In genomic region chr9:106197732-106198131, GRCm38 (mm10) we compare ENCODE assay signal across 14 mouse cellular contexts. TPM values are rescaled to one million over a fixed set of nuclear protein-coding genes. Genes with fewer than 3 reads are reported as not detected.
DNase-seq lines count a peak whose midpoint lies in the region; ATAC-seq and TF ChIP-seq lines count a peak whose summit lies in the region.
"Had no signal": no experiment of that assay in that cellular context is flagged by ENCODE, and none has a peak within 500 bp of the region (broad histone marks: within the 10 kb centered on the region; RNA-seq: fewer than 3 reads in every experiment).

No protein-coding gene starts in this region.

- H3ac ChIP-seq in myocyte (ENCODE audit: control insufficient read depth, insufficient read length): no peak overlapping the region

- no peak overlapping the region for H3K27ac ChIP-seq in heart, embryonic 10.5 days
- H3K27ac ChIP-seq in lung, embryonic 15.5 days: no peak overlapping the region
- no peak overlapping the region for H3K27ac ChIP-seq in embryonic facial prominence, embryonic 14.5 days (replicated peaks; ENCODE audit: low read depth, low read length)
- no peak overlapping the region for H3K27ac ChIP-seq in gastrocnemius, adult 2 months

- H3K4me3 ChIP-seq in heart, embryonic 10.5 days: peak overlapping the region; percentile 78
- H3K4me3 ChIP-seq in lung, embryonic 15.5 days: 0 out of 2 replicates have a peak overlapping the region, but pooled peaks have one; percentile 66
- no peak overlapping the region; the same call in 1 of the 2 replicates for H3K4me3 ChIP-seq in embryonic facial prominence, embryonic 14.5 days (ENCODE audit: low read depth, low read length)
- peak overlapping the region; percentile 21 for H3K4me3 ChIP-seq in myocyte
- no peak overlapping the region for H3K4me3 ChIP-seq in gastrocnemius, adult 2 months

- H3K9ac ChIP-seq in lung, embryonic 15.5 days: no peak overlapping the region
- H3K9ac ChIP-seq in embryonic facial prominence, embryonic 14.5 days (ENCODE audit: low read depth, low read length): no peak overlapping the region

- no peak for TF ChIP-seq POLR2A in myocyte (IDR thresholded peaks at IDR 0.05; ENCODE audit: insufficient read length, low read depth)

- no peak for TF ChIP-seq CTCF in gastrocnemius, adult 2 months (IDR thresholded peaks at IDR 0.05)

- peaks cover 33% of the 10 kb centered on the region for H3K4me1 ChIP-seq in heart, embryonic 10.5 days
- H3K4me1 ChIP-seq in lung, embryonic 15.5 days: peaks cover 17% of the 10 kb centered on the region
- peaks cover 14% of the 10 kb centered on the region for H3K4me1 ChIP-seq in embryonic facial prominence, embryonic 14.5 days (ENCODE audit: control insufficient read depth, insufficient read depth, low read length)

- H3K9me3 ChIP-seq in heart, embryonic 10.5 days: no peaks in the 10 kb centered on the region
- no peaks in the 10 kb centered on the region for H3K9me3 ChIP-seq in lung, embryonic 15.5 days
- H3K9me3 ChIP-seq in embryonic facial prominence, embryonic 14.5 days (ENCODE audit: control insufficient read depth, low read length): no peaks in the 10 kb centered on the region

- intact Hi-C loops in heart, postnatal 25 days (cut with DNase I): loop anchor here (2.0 kb wide), 1 partner anchor 27 kb away; the partner anchor contains the start of gene Wdr82
- intact Hi-C loops in gastrocnemius, adult 2 months (cut with DNase I): no loop called here

- no peak for DNase-seq in heart, embryonic 10.5 days (ENCODE audit: low spot score)
- no peak for DNase-seq in heart, postnatal 25 days (ENCODE audit: low spot score)
- DNase-seq in lung, postnatal 14 days: no peak
- no peak for DNase-seq in embryonic facial prominence, embryonic 14.5 days (ENCODE audit: low spot score)
- DNase-seq in gastrocnemius, adult 2 months: no peak
- DNase-seq: adrenal gland, postnatal 10 days; kidney, adult 11 months; thymus, adult 2 months had no signal

- no peaks in the 10 kb centered on the region for H3K79me2 ChIP-seq in myocyte (ENCODE audit: control insufficient read depth, insufficient read depth)

- peaks cover 41% of the 10 kb centered on the region for H3K36me3 ChIP-seq in heart, embryonic 10.5 days
- peaks cover 23% of the 10 kb centered on the region for H3K36me3 ChIP-seq in lung, embryonic 15.5 days
- H3K36me3 ChIP-seq in embryonic facial prominence, embryonic 14.5 days (ENCODE audit: control insufficient read depth, insufficient read depth, low read length): peaks cover 27% of the 10 kb centered on the region
- H3K36me3 ChIP-seq in myocyte (ENCODE audit: control insufficient read depth, insufficient read depth): no peaks in the 10 kb centered on the region

- peak overlapping the region; percentile 69 for H3K4me2 ChIP-seq in lung, embryonic 15.5 days
- H3K4me2 ChIP-seq in embryonic facial prominence, embryonic 14.5 days (ENCODE audit: low read depth, low read length): peak overlapping the region; percentile 73; the same call in 1 of the 2 replicates
- no peak overlapping the region for H3K4me2 ChIP-seq in myocyte (ENCODE audit: low read depth)

- 88% methylated on average over 9 of the region's 9 CpGs for WGBS in heart, embryonic 10.5 days
- 88% methylated on average over 9 of the region's 9 CpGs for WGBS in lung, embryonic 15.5 days
- WGBS in embryonic facial prominence, embryonic 14.5 days: 89% methylated on average over 9 of the region's 9 CpGs

- H3K27me3 ChIP-seq in heart, embryonic 10.5 days (ENCODE audit: insufficient read depth, poor library complexity, severe bottlenecking): no peaks in the 10 kb centered on the region
- no peaks in the 10 kb centered on the region for H3K27me3 ChIP-seq in lung, embryonic 15.5 days
- H3K27me3 ChIP-seq in embryonic facial prominence, embryonic 14.5 days (replicated peaks; ENCODE audit: control insufficient read depth, insufficient read depth, low read length): no peaks in the 10 kb centered on the region
- H3K27me3 ChIP-seq in myocyte (ENCODE audit: control insufficient read depth, insufficient read depth, insufficient read length): no peaks in the 10 kb centered on the region

- ATAC-seq in lung, embryonic 15.5 days (ENCODE audit: borderline replicate concordance, extremely low read depth, low FRiP score, low TSS enrichment): no peak
- ATAC-seq in embryonic facial prominence, embryonic 14.5 days (ENCODE audit: low read depth): no peak
- no peak for ATAC-seq in granulocyte monocyte progenitor cell, adult 5-6 weeks (replicated peaks; ENCODE audit: poor library complexity, severe bottlenecking)
- ATAC-seq: midbrain, embryonic 16.5 days had no signal

TF ChIP-seq in myocyte, 11 proteins besides CTCF, POLR2A, EP300 and RAD21:
- no peak for TF ChIP-seq E2F4 (IDR thresholded peaks at IDR 0.05; ENCODE audit: insufficient read depth)
- no peak for TF ChIP-seq MYOD1 (IDR thresholded peaks at IDR 0.05; ENCODE audit: control insufficient read depth in 1 of 3, insufficient read length in 2 of 3, low read depth in 2 of 3)
- TF ChIP-seq SRF (IDR thresholded peaks at IDR 0.05; ENCODE audit: control insufficient read depth, insufficient read length, low read depth): no peak
- TF ChIP-seq TCF12 (IDR thresholded peaks at IDR 0.05; ENCODE audit: insufficient read depth, poor library complexity, severe bottlenecking): no peak
- TF ChIP-seq TCF3 (IDR thresholded peaks at IDR 0.05; ENCODE audit: insufficient read length, low read depth): no peak
- no peak for TF ChIP-seq MYOG (IDR thresholded peaks at IDR 0.05; ENCODE audit: control insufficient read depth in 1 of 3, insufficient read depth in 1 of 3, insufficient read length in 2 of 3, low read depth in 2 of 3)

RNA-seq across cellular contexts. Expression of gene Ppm1m, which starts 1.8 kb away (rescaled TPM):
- polyA plus RNA-seq in heart, embryonic 10.5 days (2016; fragmentation: Nextera tagmentation; extraction: Ambion mirVana): 36.4 and 45.0 TPM in 2 replicates
- total RNA-seq in heart, postnatal 25 days (2021): 10 to 100 TPM; 10.0 to 12.2 TPM
- polyA plus RNA-seq in lung, embryonic 15.5 days (2015; fragmentation: Nextera tagmentation; extraction: Ambion mirVana): 60.4 and 62.8 TPM in 2 replicates
- polyA plus RNA-seq in embryonic facial prominence, embryonic 14.5 days (2014; fragmentation: Nextera tagmentation; extraction: Ambion mirVana): 41.3 and 42.7 TPM in 2 replicates
- polyA plus RNA-seq in myocyte (2012; fragmentation: generic; extraction: Trizol): 20.2 TPM
- 1 to 10 TPM; 2.1 to 5.2 TPM for total RNA-seq in gastrocnemius, adult 2 months (2021)
- total RNA-seq in granulocyte monocyte progenitor cell, adult 5-6 weeks (2014; fragmentation: Nextera tagmentation): 34.1 and 42.6 TPM in 2 replicates
- 12.5 and 23.4 TPM in 2 replicates for total RNA-seq in granulocyte monocyte progenitor cell, adult 5-6 weeks (2017)

RNA-seq across cellular contexts. Expression of gene Twf2, which starts 5.2 kb away (rescaled TPM):
- 70.5 and 77.2 TPM in 2 replicates for polyA plus RNA-seq in heart, embryonic 10.5 days (2016; fragmentation: Nextera tagmentation; extraction: Ambion mirVana)
- 100 to 1,000 TPM; 160 to 189 TPM for total RNA-seq in heart, postnatal 25 days (2021)
- 73.7 and 76.4 TPM in 2 replicates for polyA plus RNA-seq in lung, embryonic 15.5 days (2015; fragmentation: Nextera tagmentation; extraction: Ambion mirVana)
- polyA plus RNA-seq in embryonic facial prominence, embryonic 14.5 days (2014; fragmentation: Nextera tagmentation; extraction: Ambion mirVana): 65.1 and 65.4 TPM in 2 replicates
- 103 TPM for polyA plus RNA-seq in myocyte (2012; fragmentation: generic; extraction: Trizol)
- 100 to 1,000 TPM; 127 to 210 TPM for total RNA-seq in gastrocnemius, adult 2 months (2021)
- 79.7 and 84.8 TPM in 2 replicates for total RNA-seq in granulocyte monocyte progenitor cell, adult 5-6 weeks (2014; fragmentation: Nextera tagmentation)
- 81.4 and 87.5 TPM in 2 replicates for total RNA-seq in granulocyte monocyte progenitor cell, adult 5-6 weeks (2017)

RNA-seq across cellular contexts. Expression of gene Tlr9, which starts 24.7 kb away (rescaled TPM):
- not detected in 2 replicates for polyA plus RNA-seq in heart, embryonic 10.5 days (2016; fragmentation: Nextera tagmentation; extraction: Ambion mirVana)
- total RNA-seq in heart, postnatal 25 days (2021): under 1 TPM; 0.52 to 0.64 TPM
- 0.06 TPM in 1 of 2 replicates, not detected in the other for polyA plus RNA-seq in lung, embryonic 15.5 days (2015; fragmentation: Nextera tagmentation; extraction: Ambion mirVana)
- polyA plus RNA-seq in embryonic facial prominence, embryonic 14.5 days (2014; fragmentation: Nextera tagmentation; extraction: Ambion mirVana): 0.05 and 0.07 TPM in 2 replicates
- not detected for polyA plus RNA-seq in myocyte (2012; fragmentation: generic; extraction: Trizol)
- total RNA-seq in gastrocnemius, adult 2 months (2021): under 1 TPM; 0.17 to 0.23 TPM
- 1.7 and 2.3 TPM in 2 replicates for total RNA-seq in granulocyte monocyte progenitor cell, adult 5-6 weeks (2014; fragmentation: Nextera tagmentation)
- 0.30 and 0.46 TPM in 2 replicates for total RNA-seq in granulocyte monocyte progenitor cell, adult 5-6 weeks (2017)
- polyA plus RNA-seq: C2C12; heart, embryonic 11.5 days; midbrain, embryonic 16.5 days had no signal

RNA-seq across cellular contexts. Expression of gene Wdr82, which starts 27.0 kb away (rescaled TPM):
- 21.6 and 25.5 TPM in 2 replicates for polyA plus RNA-seq in heart, embryonic 10.5 days (2016; fragmentation: Nextera tagmentation; extraction: Ambion mirVana)
- 10 to 100 TPM; 42.6 to 45.8 TPM for total RNA-seq in heart, postnatal 25 days (2021)
- polyA plus RNA-seq in lung, embryonic 15.5 days (2015; fragmentation: Nextera tagmentation; extraction: Ambion mirVana): 22.3 and 24.0 TPM in 2 replicates
- 25.5 and 27.9 TPM in 2 replicates for polyA plus RNA-seq in embryonic facial prominence, embryonic 14.5 days (2014; fragmentation: Nextera tagmentation; extraction: Ambion mirVana)
- 29.5 TPM for polyA plus RNA-seq in myocyte (2012; fragmentation: generic; extraction: Trizol)
- total RNA-seq in gastrocnemius, adult 2 months (2021): 10 to 100 TPM; 19.4 to 25.9 TPM
- total RNA-seq in granulocyte monocyte progenitor cell, adult 5-6 weeks (2014; fragmentation: Nextera tagmentation): 59.4 and 68.2 TPM in 2 replicates
- total RNA-seq in granulocyte monocyte progenitor cell, adult 5-6 weeks (2017): 68.6 and 86.0 TPM in 2 replicates

RNA-seq across cellular contexts. Expression of gene Glyctk, which starts 39.8 kb away (rescaled TPM):
- 1.1 and 2.5 TPM in 2 replicates for polyA plus RNA-seq in heart, embryonic 10.5 days (2016; fragmentation: Nextera tagmentation; extraction: Ambion mirVana)
- total RNA-seq in heart, postnatal 25 days (2021): 1 to 10 TPM; 1.7 to 2.1 TPM
- 1.4 and 1.7 TPM in 2 replicates for polyA plus RNA-seq in lung, embryonic 15.5 days (2015; fragmentation: Nextera tagmentation; extraction: Ambion mirVana)
- 1.9 and 2.1 TPM in 2 replicates for polyA plus RNA-seq in embryonic facial prominence, embryonic 14.5 days (2014; fragmentation: Nextera tagmentation; extraction: Ambion mirVana)
- polyA plus RNA-seq in myocyte (2012; fragmentation: generic; extraction: Trizol): 1.1 TPM
- 1 to 10 TPM in 1 of 2 experiments, under 1 TPM in 1; 0.61 to 2.8 TPM for total RNA-seq in gastrocnemius, adult 2 months (2021)
- 0.26 TPM in 1 of 2 replicates, not detected in the other for total RNA-seq in granulocyte monocyte progenitor cell, adult 5-6 weeks (2014; fragmentation: Nextera tagmentation)
- total RNA-seq in granulocyte monocyte progenitor cell, adult 5-6 weeks (2017): 0.56 and 2.6 TPM in 2 replicates

Comparison
In these comparisons a context has a peak if more than half of its experiments do, and no peak if none do; other contexts are left out.
1. H3K4me3 ChIP-seq: peak in heart, embryonic 10.5 days (single experiment), lung, embryonic 15.5 days (single experiment) and myocyte (single experiment); none in embryonic facial prominence, embryonic 14.5 days (single experiment) and gastrocnemius, adult 2 months (single experiment).